Mouse (Mus musculus) liver, embryonic 14.5 days (tissue): ENCODE results near the gene Samd7. TPM values are rescaled to one million over a fixed set of nuclear protein-coding genes. Genes with fewer than 3 reads are reported as not detected.
A peak's percentile ranks its signal among the peaks of the same experiment; 100 is the strongest.

Source experiments
- ATAC-seq: fragments of 200-750 bp; cut with Nextera tagmentation; 2 replicates; pipeline ENCODE4 v1.8.0; 2017; ENCODE audit warnings: moderate number of reproducible peaks, mild to moderate bottlenecking, moderate library complexity; ENCODE audit not compliant: insufficient read depth
- DNase-seq, 3 experiments: peaks; one replicate each; pipeline ENCODE4 v3.0.0-alpha.2; 2012 to 2013; ENCODE audit warnings: low read depth in 3 of 3, low spot score in 3 of 3
- H3K27ac ChIP-seq: fragments of 300-500 bp; sonication (generic); 2 replicates; pipeline ENCODE4 v1.5.1; 2014; ENCODE audit warnings: moderate library complexity, mild to moderate bottlenecking, control low read depth, inconsistent platforms
- H3K27me3 ChIP-seq: fragments of 300-500 bp; sonication (generic); 2 replicates; pipeline ENCODE4 v1.6.1; 2014; ENCODE audit warnings: mild to moderate bottlenecking, low read length, moderate library complexity; ENCODE audit not compliant: control insufficient read depth, insufficient read depth
- H3K36me3 ChIP-seq: fragments of 300-500 bp; sonication (generic); replicated peaks from 2 replicates; pipeline ENCODE4 v1.6.1; 2014; ENCODE audit warnings: low read depth; ENCODE audit not compliant: control insufficient read depth, insufficient read depth
- H3K4me1 ChIP-seq, 2 experiments: fragments of 200-500 bp in 1 of 2; fragments of 300-500 bp in 1 of 2; sonication (generic) in 1 of 2; replicated peaks; 2 replicates each; pipeline ENCODE4 v1.6.1; 2012 to 2014; ENCODE audit warnings: antibody characterized with exemption in 1 of 2, inconsistent platforms in 1 of 2, low read length in 1 of 2; ENCODE audit not compliant: control insufficient read depth in 2 of 2, insufficient read depth in 2 of 2
- H3K4me2 ChIP-seq: fragments of 300-500 bp; sonication (generic); 2 replicates; pipeline ENCODE4 v1.6.1; 2014; ENCODE audit warnings: low read depth, mild to moderate bottlenecking, control low read depth, moderate library complexity
- H3K4me3 ChIP-seq, 2 experiments: fragments of 200-500 bp in 1 of 2; fragments of 300-500 bp in 1 of 2; sonication (generic) in 1 of 2; 2 replicates each; pipeline ENCODE4 v1.5.1; 2012 to 2014; ENCODE audit warnings: low read depth in 2 of 2, low read length in 2 of 2, mild to moderate bottlenecking in 2 of 2, control low read depth in 1 of 2, inconsistent platforms in 1 of 2, moderate library complexity in 1 of 2; ENCODE audit not compliant: insufficient read depth in 1 of 2
- H3K9ac ChIP-seq: fragments of 300-500 bp; sonication (generic); replicated peaks from 2 replicates; pipeline ENCODE4 v1.6.1; 2014; ENCODE audit warnings: mild to moderate bottlenecking, control low read depth, moderate library complexity
- H3K9me3 ChIP-seq: fragments of 300-500 bp; sonication (generic); 2 replicates; pipeline ENCODE4 v1.6.1; 2016; ENCODE audit warnings: low read length, mixed read lengths; ENCODE audit not compliant: control insufficient read depth
- CTCF ChIP-seq: IDR thresholded peaks from 2 replicates; pipeline ENCODE4 v1.5.1; 2016; ENCODE audit warnings: antibody characterized with exemption, low read depth, control low read depth
- EP300 ChIP-seq: IDR thresholded peaks from 2 replicates; pipeline ENCODE4 v1.6.1; 2016; ENCODE audit warnings: antibody characterized with exemption, low read depth
- WGBS: fragments of 180-500 bp; shearing (Covaris S2); extraction: QIAGEN DNeasy Blood & Tissue Kit; methylation state at CpG from one replicate; pipeline ENCODE4 v1.1.7; 2014; ENCODE audit not compliant: insufficient replicate concordance; 5-methylcytosine and 5-hydroxymethylcytosine counted together
- polyA plus RNA-seq, 2 experiments: library from polyadenylated mRNA; depleted of rRNA in 1 of 2; stranded (reverse) in 1 of 2; unstranded in 1 of 2; fragments of >200 nt; fragmentation: Nextera tagmentation in 1 of 2; extraction: Ambion mirVana in 1 of 2; gene quantifications; 2 replicates each; pipeline versions ENCODE4 v1.2.1 to v1.2.3; 2012 to 2014

Gene Samd7
- polyA plus RNA-seq, 2 experiments: 0.07 TPM; not detected in 1

DNA sequence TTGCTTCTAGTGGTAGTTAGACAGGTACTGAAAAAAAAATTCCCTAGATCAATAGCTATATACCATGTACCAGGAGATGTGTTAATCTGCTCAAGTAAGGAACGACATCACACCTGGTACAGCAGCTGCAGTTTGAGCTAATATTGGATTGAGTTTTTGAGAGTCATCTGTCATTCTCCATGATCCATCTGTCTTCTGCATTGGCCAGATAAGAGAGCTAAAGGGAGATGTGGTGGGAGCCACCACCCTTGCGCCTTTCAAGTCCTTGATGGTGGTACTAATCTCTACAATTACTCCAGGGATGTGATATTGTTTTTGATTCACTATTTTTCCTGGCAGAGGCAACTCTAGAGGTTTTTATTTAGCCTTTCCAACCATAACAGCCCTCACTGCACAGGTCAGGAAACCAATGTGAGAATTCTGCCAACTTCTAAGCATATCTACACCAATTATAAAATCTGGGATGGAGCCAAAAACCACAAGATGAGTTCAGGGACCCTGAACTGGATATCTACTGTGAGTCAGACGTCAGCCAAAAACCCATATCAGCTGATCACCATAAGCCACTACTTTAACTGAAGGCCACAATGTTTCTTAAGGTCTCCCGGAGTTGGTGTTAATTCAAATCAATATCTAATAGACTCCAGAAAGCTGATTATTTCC lies 39.3 kb upstream of the Samd7 start:
- H3K9ac ChIP-seq: no peak overlapping the region
- H3K4me1 ChIP-seq: 0 out of 4 replicates have a peak, but pooled peaks cover 3 to 4% of the 10 kb centered on the region in 2 experiments
- TF ChIP-seq EP300: no peak; the same call in 1 of the 2 replicates
- no peak for TF ChIP-seq CTCF
- DNase-seq (peak in 1 of 3 experiments; percentile 45), ATAC-seq (peak; percentile 77)
- no peak overlapping the region for H3K4me2 ChIP-seq
- no peaks in the 10 kb centered on the region for H3K9me3 ChIP-seq
- no peaks in the 10 kb centered on the region for H3K27me3 ChIP-seq
- H3K27ac ChIP-seq: no peak overlapping the region
- WGBS: 15% methylated on average over 4 of the region's 4 CpGs
- no peak overlapping the region for H3K4me3 ChIP-seq
- H3K36me3 ChIP-seq: no peaks in the 10 kb centered on the region

DNA sequence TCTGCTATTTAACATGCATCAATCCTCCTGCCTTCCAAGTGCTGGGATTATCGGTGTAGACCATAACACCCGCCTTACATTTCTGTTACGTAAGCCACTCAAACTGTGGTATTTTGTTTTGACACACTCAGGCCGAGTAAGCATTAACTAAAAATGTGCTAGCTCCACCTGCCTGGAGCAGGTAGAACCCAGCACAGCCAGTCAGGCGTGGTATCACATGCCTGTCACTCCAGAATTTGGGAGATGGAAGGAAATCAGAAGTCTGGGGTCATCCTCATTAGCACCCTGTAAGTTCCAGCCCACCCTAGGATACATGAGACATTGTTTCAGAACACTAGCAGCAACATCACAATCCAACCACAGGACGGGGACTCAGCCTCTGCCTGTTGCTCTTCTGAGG lies 35.9 kb upstream of the Samd7 start:
- TF ChIP-seq EP300 (no peak), CTCF (no peak)
- H3K36me3 ChIP-seq: no peaks in the 10 kb centered on the region
- no peak for DNase-seq
- no peaks in the 10 kb centered on the region for H3K27me3 ChIP-seq
- no peak for ATAC-seq
- no peak overlapping the region for H3K27ac ChIP-seq
- H3K4me1 ChIP-seq: 0 out of 4 replicates have a peak, but pooled peaks cover 3 to 4% of the 10 kb centered on the region in 2 experiments
- H3K4me2 ChIP-seq: no peak overlapping the region
- no peak overlapping the region for H3K9ac ChIP-seq
- 55% methylated on average over 6 of the region's 6 CpGs for WGBS
- H3K4me3 ChIP-seq: no peak overlapping the region
- no peaks in the 10 kb centered on the region for H3K9me3 ChIP-seq

DNA sequence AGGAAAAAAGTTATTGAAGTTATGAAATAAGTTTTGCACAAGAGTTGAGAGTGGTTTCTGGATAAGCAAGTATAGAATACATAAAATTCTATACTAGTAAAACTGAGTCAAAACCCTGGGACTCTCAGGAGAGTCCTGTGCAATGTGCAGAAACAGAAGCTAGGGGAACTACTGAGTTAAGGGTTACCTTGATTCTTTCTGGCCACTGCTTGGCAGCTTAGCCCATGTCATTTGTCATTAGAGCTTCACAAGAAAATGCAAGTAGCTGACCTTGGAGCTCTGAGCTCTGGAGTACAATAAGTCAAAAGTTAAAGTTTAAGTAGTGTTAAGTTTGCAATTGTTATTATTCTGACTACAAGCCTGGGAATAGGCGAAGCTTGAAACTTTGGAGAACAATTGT lies 32.8 kb upstream of the Samd7 start:
- Histone ChIP-seq H3K27me3 (no peaks in the 10 kb centered on the region), H3K4me3 (no peak overlapping the region), H3K4me1 (no peaks in the 10 kb centered on the region), H3K4me2 (no peak overlapping the region), H3K9ac (no peak overlapping the region), H3K9me3 (no peaks in the 10 kb centered on the region), H3K27ac (no peak overlapping the region), H3K36me3 (no peaks in the 10 kb centered on the region)
- WGBS: 57% methylated on average over 1 of the region's 1 CpGs
- DNase-seq (no peak), ATAC-seq (no peak)
- no peak for TF ChIP-seq EP300
- TF ChIP-seq CTCF: no peak

DNA sequence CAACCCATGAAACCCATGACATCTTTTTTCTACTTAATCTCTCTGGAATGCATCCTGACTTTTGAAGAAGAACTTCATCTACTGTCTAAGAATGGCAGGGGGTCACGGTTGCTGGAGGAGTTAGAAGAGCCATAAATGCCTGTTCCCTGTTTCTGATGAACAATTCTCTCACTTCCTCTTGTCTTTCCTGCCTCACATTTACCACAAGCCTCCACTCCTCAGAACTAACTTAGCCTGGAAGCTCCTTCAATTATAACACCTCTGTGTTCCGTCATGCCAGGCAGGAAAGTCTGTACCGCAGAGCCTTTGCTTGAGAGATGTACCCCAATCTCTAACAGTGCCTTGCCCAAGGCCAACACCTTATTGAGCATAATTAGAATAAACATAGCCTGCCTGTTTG lies 27.4 kb upstream of the Samd7 start:
- Histone ChIP-seq H3K4me3 (no peak overlapping the region), H3K9me3 (no peaks in the 10 kb centered on the region), H3K4me2 (no peak overlapping the region), H3K27ac (no peak overlapping the region), H3K4me1 (no peaks in the 10 kb centered on the region), H3K9ac (no peak overlapping the region), H3K27me3 (no peaks in the 10 kb centered on the region), H3K36me3 (no peaks in the 10 kb centered on the region)
- no peak for ATAC-seq
- no peak for DNase-seq
- no peak for TF ChIP-seq CTCF
- no peak for TF ChIP-seq EP300
- WGBS: 63% methylated on average over 3 of the region's 3 CpGs

DNA sequence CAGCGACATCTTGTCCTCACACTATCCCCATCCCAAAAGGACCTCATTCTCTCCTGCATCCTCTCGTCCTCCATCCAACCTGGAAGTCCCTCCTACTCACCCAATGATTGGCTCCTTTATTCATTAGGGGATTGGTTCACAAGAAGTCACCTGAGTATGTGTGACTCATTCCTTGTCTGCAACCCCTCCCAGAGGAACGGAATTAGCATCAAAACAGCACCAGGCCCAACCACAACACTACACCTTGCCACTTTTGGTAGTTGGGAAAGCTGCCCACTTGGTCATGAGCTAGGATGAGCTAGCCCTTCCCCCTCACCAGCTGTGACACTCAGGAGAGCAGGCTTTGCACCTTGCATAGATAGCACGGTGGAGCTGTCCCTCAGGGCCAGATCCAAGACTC lies 24.1 kb upstream of the Samd7 start:
- ATAC-seq (no peak), DNase-seq (no peak)
- Histone ChIP-seq H3K4me2 (no peak overlapping the region), H3K27ac (no peak overlapping the region), H3K4me1 (no peaks in the 10 kb centered on the region), H3K9ac (no peak overlapping the region), H3K4me3 (no peak overlapping the region), H3K9me3 (no peaks in the 10 kb centered on the region), H3K36me3 (no peaks in the 10 kb centered on the region), H3K27me3 (no peaks in the 10 kb centered on the region)
- WGBS: 55% methylated on average over 4 of the region's 4 CpGs
- no peak for TF ChIP-seq EP300
- TF ChIP-seq CTCF: no peak
